Mouse (Mus musculus) adrenal gland, adult 2 months (tissue): ENCODE measurements around the gene Tmem150c. TPM values are rescaled to one million over a fixed set of nuclear protein-coding genes. Genes with fewer than 3 reads are reported as not detected.

Experiments
- DNase-seq: peaks from one replicate; pipeline ENCODE4 v3.0.0; 2021
- long read RNA-seq: library from polyadenylated mRNA; stranded (forward); transcript quantifications from one replicate; pipeline ENCODE4 v2.0.0, GENCODE M21; 2021
- polyA plus RNA-seq: library from polyadenylated mRNA; depleted of rRNA; stranded (reverse); fragments of >200 nt; gene quantifications from 2 replicates; pipeline ENCODE4 v1.2.3, GENCODE M21; 2012; rRNA removed
- total RNA-seq, 2 experiments: library from RNA; stranded (reverse); gene quantifications; 2 replicates each; pipeline ENCODE4 v1.2.3; 2021

Tmem150c gene
- total RNA-seq, result 10 to 100 TPM in 1 of 2 experiments, 1 to 10 TPM in 1; 9.3 to 19.0 TPM
- 1.3 and 1.9 TPM in 2 replicates for polyA plus RNA-seq
- long read RNA-seq, partial matches to known transcripts, result 2 of 5 reads
- long read RNA-seq, other reads (novel, unspliced or antisense), result 1 of 5 reads

DNA sequence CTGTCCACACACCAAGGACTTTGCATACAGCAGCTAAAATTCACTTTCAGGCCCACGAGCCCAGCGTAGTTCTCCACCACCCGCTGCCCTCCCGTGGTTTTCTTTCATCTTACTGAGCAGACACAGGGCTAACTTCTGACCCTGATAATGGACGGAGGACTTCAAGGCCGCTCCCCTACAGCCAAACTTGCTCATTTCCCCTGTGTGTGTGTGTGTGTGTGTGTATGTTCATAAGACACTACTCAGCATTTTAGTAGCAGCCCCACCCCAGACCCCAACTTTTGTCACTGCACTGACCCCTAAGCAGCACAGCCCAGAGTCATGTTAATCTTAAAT lies at the start of gene Tmem150c:
Tmem150c (minus strand) TSS at position 171 of the 336 bp plus-strand sequence.
- DNase-seq, result no peak

GRCm38 (mm10) chr5:100209093-100209492 lies 49.5 kb upstream of the Tmem150c start:
- DNase-seq, result no peak

DNA sequence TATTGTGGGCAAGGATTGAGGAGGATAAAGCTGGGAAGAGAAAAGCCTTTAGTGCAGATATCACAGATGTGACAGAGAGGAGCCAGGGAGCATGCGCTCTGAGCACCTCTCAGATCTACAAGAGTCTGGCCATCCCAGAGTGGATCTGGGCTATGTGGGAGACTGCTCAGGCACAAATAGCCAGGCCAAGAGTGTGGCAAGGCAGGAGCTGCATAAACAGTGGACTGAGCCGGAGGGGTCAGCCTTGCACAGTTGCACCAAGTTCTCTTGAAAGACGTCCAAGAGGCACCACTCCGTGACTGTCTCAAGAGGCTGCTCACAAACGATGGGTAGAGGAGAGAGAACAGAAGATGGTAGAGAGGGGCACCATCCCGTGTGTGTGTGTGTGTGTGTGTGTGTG lies 47.1 kb upstream of the Tmem150c start:
- DNase-seq, result no peak

GRCm38 (mm10) chr5:100205519-100206189 lies 46.0 kb upstream of the Tmem150c start:
- DNase-seq, result no peak

DNA sequence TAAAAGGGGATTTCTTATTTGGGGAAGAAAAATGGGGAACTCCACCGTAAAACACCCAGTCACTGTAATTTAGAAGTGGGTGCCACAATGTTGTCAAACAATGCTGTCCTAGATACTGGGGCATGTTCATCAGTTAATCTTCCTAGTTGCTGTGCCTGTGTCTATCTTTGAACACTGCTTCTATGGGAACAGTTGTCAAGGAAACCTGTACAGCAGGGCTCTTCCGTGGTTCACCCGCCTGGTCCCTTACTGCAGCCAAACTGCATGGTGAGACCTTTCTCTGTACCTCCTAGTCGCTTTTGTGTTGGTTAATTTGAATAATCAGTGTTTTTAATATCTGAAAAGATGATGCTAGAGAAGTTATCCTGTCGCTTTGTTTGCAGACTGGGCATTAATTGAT lies 41.2 kb upstream of the Tmem150c start:
- no peak for DNase-seq

DNA sequence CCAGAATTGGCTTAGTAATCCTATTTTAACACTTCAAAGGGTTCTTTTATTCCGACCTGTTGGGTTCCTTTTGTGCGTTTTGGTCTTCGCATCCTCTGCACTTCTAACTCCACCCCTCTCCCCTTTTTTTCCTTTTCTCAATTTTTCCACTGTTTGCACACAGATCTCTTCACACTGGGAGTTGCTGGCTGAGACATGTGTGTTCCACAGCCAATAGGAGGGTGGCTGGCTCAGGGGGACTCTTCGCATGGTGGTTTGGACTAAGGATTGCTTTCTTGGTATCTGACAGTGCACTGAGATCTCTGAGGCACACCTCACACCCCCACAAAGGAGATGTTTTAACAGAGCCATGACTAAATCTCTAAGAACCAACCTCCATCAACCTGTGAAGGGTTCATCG lies 40.7 kb upstream of the Tmem150c start:
- no peak for DNase-seq

- DNase-seq, result no peak
Measured at GRCm38 (mm10) chr5:100199092-100199853, 39.7 kb upstream of the Tmem150c start.

GRCm38 (mm10) chr5:100197476-100197875 lies 37.9 kb upstream of the Tmem150c start:
- DNase-seq, result no peak

DNA sequence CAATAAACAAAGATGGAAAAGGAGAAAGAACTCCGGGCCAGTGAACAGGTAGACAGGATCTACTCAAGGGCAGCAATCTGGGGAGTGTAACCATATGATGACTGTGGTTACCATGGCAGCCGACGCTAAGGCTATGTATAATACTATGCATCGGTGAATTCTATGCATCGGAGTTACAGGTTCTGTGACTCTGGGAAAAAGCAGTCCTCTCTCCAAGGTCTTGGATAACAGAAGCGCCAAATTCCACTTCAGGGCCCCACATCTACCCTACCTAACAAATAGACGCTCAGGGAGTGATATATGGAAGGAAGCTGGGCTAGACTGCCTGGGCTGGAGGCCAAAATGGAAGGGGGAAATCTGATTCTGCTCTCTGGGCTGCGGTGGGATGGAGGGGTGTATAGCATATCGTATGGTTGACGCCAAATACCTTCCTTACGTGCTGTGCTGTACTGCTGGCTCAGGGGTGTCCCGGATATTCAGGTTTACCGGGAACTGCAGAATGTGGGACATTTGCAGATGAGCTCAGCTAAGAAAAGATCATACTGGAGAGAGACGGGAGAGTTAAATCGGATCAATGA lies 37.3 kb upstream of the Tmem150c start:
- no peak for DNase-seq

DNA sequence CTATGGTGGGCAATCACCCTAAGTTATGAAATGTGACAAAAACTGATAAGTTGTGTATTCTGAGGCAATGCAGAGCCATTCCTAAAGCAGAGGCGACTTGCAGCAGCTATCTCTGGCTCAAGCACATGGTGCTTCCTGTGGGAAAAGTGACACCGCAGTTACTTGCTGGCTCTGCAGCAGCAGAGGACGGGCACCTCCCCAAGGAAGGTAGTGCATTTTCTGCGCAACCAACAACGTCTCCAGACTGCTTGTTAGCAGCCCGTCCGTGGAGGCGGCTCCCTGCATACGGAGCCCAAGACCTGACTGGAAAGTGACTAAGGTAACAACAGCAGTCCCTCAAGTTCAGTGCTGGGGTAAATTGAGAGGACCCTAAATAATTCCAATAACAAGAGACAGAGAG lies 36.8 kb upstream of the Tmem150c start:
- DNase-seq, result no peak

DNA sequence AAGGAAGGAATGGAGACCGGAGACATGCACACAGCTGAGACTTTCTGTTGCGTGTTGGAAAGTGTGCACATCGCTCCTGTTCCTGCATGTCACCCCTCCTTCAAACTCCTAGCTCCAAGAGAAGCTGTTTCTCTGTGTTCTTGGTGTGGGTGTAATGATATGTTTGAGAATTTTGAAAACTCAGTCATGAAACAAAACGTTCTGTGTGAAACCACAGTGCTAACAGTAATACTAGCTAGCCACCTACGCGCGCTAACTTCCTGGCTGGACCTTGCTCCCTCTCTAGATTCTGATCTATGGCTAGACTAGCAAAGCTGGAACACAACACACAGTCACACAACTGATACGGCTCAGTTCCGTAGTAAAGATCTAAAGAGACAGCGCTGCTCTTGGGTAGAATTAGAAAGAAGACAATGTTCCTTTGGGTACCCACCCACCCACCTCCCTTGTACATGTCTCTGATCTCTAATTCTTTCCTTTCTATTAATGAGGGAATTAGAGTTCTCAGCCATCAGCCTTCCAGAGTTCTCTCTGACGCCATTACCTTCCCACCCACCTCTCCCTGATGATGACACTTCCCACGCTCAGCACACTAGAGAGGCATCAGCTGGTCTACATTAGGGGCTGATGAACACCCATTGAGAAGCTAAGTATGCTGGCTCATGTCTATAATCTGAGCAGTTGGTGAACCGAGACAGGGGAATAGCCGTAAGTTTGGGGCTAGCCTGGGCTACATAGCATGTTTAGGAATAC lies 32.0 kb upstream of the Tmem150c start:
- DNase-seq, result no peak

- DNase-seq, result no peak
Measured at GRCm38 (mm10) chr5:100187035-100187901, 27.7 kb upstream of the Tmem150c start.

- no peak for DNase-seq
Measured at GRCm38 (mm10) chr5:100186618-100187017, 27.0 kb upstream of the Tmem150c start.

DNA sequence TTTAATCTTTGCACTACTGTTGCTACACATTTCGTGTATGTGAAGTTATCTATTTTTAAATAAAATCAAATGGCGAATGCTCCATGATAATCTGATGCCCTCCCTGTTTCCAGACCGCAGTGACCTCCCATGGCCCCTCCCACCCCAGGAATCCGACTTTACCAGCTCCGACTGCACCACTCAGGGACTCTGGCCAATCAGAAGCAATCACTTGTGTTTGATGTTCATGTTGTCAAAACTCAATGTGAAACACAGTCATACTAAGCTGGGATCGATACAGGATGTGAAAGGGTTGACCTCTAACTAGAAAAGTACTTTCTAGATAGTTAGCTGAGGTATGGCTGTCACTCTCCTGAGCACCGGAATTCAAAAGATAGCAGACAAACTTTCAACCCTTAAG lies 26.3 kb upstream of the Tmem150c start:
- DNase-seq, result no peak

GRCm38 (mm10) chr5:100181011-100181410 lies 21.4 kb upstream of the Tmem150c start:
- no peak for DNase-seq

DNA sequence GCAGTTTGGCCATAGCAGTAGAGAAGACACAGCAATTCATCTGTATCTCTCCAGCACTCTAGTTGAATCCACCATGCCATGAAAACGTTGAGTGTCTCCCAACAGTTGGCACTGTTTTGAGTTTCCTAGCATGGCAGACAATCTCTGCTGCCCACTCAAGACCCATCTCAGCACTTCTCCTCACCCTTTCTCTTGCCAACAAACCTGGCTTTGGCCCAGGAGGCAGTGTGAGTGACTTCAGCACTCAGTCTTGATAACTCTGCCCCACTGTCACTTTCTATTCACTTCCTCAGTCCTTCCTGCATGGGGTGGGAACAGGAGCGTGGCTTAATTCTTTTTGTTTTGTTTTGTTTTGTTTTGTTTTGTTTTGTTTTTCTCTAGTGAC lies 19.2 kb upstream of the Tmem150c start:
- DNase-seq, result no peak

DNA sequence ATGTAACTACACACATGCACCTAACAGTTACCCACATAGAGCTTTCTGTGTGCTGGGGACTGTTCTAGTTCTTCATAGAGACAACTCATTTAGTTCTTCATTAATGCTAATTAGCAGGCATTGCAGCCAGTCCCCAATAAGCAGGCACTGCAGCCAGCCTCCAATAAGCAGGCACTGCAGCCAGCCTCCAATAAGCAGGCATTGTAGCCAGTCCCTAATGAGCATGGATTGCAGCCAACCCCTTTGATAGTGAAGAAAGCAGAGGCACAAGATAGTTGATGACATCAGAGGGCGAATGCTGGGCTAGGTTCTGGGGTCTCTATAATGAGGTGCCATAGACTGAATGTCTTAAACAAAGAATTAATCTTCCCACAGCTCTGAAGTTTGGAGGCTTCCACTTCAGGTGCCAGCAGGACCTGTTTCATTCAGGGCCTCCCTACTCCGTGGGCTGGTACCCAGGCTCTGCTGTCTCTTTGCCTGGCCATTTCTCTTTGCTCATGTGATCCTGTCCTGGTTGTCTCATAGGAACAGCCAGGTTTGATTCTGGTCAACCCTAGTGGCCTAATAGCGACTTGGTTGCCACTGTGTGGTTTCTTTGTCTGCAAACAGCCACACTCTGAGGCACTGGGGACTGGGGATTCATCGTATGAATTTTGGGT lies 18.6 kb upstream of the Tmem150c start:
- DNase-seq, result no peak

DNA sequence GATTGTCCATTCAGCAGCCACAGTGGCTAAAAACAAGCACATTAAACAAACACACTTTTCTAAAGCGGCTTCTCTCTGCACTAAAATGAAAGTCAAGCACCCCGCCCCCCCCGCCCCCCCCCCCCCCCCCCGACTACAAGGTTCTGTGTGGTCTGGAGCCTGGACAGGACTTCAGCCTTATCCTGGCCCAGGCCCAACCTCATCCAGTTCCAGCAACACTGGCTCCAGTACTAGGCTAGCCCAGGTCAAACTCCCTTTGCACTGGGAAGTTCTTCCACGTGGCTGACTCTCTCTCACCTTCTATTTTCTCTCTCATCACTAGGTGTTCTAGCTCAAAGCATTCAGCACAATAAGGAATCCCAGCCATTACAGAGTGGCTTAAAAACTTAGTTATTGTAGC lies 17.9 kb upstream of the Tmem150c start:
- no peak for DNase-seq

DNA sequence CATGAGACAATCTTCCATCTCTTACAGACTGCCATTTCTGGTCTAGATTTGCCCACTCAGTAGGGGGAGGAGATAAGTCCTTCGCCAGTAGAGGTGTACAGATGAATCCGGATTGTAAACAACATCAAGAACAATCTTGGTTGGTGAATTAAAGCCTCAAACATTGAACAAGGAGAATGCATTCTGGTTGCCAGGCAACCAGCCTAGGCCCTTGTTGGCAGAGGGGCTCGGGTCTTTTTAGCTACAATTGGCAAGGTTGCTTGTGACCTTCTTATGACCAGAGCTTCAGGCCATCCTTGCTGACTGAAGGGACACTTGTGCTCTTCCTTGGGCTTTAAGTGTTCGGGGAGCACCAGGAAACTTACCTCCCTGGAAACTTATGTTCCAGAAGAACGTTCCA lies 16.5 kb upstream of the Tmem150c start:
- no peak for DNase-seq

- DNase-seq, result no peak
Measured at GRCm38 (mm10) chr5:100175582-100175981, 16.0 kb upstream of the Tmem150c start.

DNA sequence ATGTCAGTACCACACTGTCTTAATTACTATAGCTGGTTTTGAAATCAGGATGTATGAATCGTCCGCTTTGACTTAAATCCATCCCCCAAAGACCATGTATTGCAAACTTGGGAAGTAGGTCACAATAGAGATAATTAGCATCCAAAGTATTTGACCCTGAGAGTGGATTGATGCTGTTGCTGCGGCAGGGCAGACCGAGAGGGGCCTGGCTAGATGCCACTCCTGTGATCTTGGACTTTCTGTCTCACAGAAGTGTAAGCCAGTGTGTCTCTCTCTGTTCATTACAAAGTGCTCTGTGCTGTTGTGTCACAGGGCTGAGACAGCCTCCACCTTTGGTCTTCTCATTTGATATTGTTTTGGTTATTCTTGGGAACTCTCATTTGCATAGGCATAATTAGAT lies 12.5 kb upstream of the Tmem150c start:
- peak; percentile 17 for DNase-seq
